ENCODE assay signal across 8 mouse cellular contexts in the genomic region with DNA sequence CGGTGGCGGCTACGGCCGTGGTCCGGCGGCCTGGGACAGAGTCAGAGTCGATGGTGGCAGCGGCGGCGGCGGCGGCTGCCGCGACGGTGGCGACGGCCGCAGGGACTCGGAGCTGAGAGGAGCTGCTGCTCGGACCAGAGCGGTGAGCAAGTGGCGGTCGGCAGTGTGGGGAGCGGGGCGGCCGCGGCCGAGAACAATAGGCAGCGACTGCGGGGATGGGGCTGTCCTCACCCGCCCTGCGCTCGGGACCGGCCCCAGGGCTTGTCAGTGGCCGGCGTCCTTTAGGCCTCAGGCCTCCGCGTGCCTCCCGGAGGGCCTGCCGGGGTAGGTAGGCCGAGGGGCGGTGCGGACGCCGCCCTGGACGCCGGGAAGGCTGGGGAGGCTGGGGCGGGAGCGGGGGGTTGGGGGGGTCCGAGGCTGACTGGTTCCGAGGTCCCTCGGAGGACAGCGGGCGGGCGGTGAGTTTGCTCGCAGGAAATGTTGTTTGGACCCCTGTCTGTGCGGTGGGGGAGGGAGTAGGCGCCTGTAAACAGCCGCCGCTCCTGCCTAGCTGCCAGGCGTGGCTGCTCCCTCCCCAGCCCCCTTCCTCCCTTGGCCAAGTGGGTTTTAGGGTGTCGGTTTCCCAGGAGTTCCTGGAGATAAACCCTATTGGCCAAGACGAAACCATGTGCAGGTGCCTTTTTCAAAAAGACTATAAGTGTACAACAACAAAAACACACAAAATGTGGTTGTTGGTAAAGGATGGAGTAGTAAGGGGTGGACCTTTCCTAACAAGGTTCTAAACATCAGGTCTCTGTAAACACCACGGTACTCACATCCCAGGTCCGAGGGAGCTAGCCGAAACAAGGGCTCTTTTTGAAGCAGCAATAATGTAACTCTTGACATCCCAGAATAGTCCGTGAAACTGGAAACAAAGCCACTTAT. TPM values are rescaled to one million over a fixed set of nuclear protein-coding genes. Genes with fewer than 3 reads are reported as not detected.
A peak's percentile ranks its signal among the peaks of the same experiment; 100 is the strongest.
DNase-seq lines count a peak whose midpoint lies in the region; ATAC-seq and TF ChIP-seq lines count a peak whose summit lies in the region.

No protein-coding gene starts in this region.

- intact Hi-C loops in left cerebral cortex, adult 2 months (cut with DNase I): loop anchor here (2.0 kb wide), 1 partner anchor 114 kb away; a partner anchor contains a TSS

- DNase-seq in T-cell, adult 2 months (ENCODE audit: low spot score): peak; percentile 35
- peak; percentile 63 for DNase-seq in cerebellum, adult 9-10 months
- peak; percentile 45 to 50 for DNase-seq in frontal cortex, postnatal 10 days (ENCODE audit: low spot score in 2 of 2)
- DNase-seq in left cerebral cortex, adult 2 months (ENCODE audit: extremely low spot score in 1 of 2, low spot score in 2 of 2): peak; percentile 45 to 50
- peak; percentile 60 for DNase-seq in right cerebral cortex, postnatal 25 days

- no peak for TF ChIP-seq CTCF in left cerebral cortex, adult 2 months (IDR thresholded peaks at IDR 0.05)

- H3K9ac ChIP-seq in hindbrain, embryonic 12.5 days: peak overlapping the region; percentile 93

- ATAC-seq in hindbrain, embryonic 12.5 days (ENCODE audit: low FRiP score): peak; percentile 62
- no peak for ATAC-seq in activated CD4-positive, CD25-positive, alpha-beta regulatory T cell, adult 4 months

- no peaks in the 10 kb centered on the region for H3K27me3 ChIP-seq in hindbrain, embryonic 12.5 days
- peaks cover 5% of the 10 kb centered on the region for H3K27me3 ChIP-seq in megakaryocyte, embryonic 14.5 days (replicated peaks)

- H3K9me3 ChIP-seq in hindbrain, embryonic 12.5 days (replicated peaks): no peaks in the 10 kb centered on the region
- H3K9me3 ChIP-seq in megakaryocyte, embryonic 14.5 days: no peaks in the 10 kb centered on the region

- H3K4me1 ChIP-seq in hindbrain, embryonic 12.5 days: peaks cover 7% of the 10 kb centered on the region; the same call in 1 of the 2 replicates
- peaks cover 33% of the 10 kb centered on the region for H3K4me1 ChIP-seq in megakaryocyte, embryonic 14.5 days

- H3K4me3 ChIP-seq in hindbrain, embryonic 12.5 days: peak overlapping the region; percentile 95
- peak overlapping the region; percentile 76 for H3K4me3 ChIP-seq in left cerebral cortex, adult 2 months
- peak overlapping the region; percentile 100 for H3K4me3 ChIP-seq in megakaryocyte, embryonic 14.5 days (replicated peaks)

- H3K36me3 ChIP-seq in hindbrain, embryonic 12.5 days: no peaks in the 10 kb centered on the region
- peaks cover 5% of the 10 kb centered on the region for H3K36me3 ChIP-seq in megakaryocyte, embryonic 14.5 days (replicated peaks; ENCODE audit: low read length)

- peak overlapping the region; percentile 93 for H3K27ac ChIP-seq in hindbrain, embryonic 12.5 days
- H3K27ac ChIP-seq in left cerebral cortex, adult 2 months: peak overlapping the region; percentile 94

- peak overlapping the region; percentile 67 for H3K4me2 ChIP-seq in hindbrain, embryonic 12.5 days (replicated peaks)

- under 1% methylated on average over 57 of the region's 67 CpGs for WGBS in hindbrain, embryonic 12.5 days

RNA-seq across cellular contexts. Expression of a gene that starts 0.6 kb away (rescaled TPM):
- 10.5 and 12.1 TPM in 2 replicates for polyA plus RNA-seq in hindbrain, embryonic 12.5 days (2016; fragmentation: Nextera tagmentation; extraction: Ambion mirVana)
- 10 to 100 TPM; 44.4 to 45.7 TPM for total RNA-seq in left cerebral cortex, adult 2 months (2021)
- 0.37 TPM in 1 of 2 replicates, not detected in the other for polyA plus RNA-seq in megakaryocyte, embryonic 14.5 days (2012; ENCODE audit: insufficient read depth, low replicate concordance)
- polyA plus RNA-seq in activated CD4-positive, CD25-positive, alpha-beta regulatory T cell, adult 4 months (2017; shearing (Covaris generic)): 10 to 100 TPM; 12.8 to 14.9 TPM
